Mouse (Mus musculus): Measurements from ENCODE around the gene Fbxo47.

Gene Fbxo47

DNA sequence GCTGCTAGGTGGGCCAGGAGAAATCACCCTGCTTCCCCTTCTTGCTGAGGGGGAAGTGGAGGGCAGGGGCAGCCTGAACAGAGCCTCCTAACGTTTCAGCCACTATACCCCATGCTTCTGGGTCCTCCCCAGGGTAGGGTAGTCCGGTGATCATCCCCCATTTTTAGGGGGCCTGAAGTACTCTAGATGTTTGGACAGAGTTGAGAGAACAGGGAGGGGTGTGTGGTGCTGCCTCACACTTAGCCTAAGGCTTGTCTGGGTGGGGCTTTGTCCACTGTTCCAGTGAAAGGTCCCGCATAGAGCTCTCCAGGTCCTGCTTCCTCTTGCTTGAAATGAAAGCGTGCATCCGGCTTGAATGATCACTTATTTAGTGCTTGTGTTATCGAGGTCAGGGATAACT is 53.5 kb downstream of the Fbxo47 start:
- no peak for DNase-seq (ENCODE audit: low read depth)

DNA sequence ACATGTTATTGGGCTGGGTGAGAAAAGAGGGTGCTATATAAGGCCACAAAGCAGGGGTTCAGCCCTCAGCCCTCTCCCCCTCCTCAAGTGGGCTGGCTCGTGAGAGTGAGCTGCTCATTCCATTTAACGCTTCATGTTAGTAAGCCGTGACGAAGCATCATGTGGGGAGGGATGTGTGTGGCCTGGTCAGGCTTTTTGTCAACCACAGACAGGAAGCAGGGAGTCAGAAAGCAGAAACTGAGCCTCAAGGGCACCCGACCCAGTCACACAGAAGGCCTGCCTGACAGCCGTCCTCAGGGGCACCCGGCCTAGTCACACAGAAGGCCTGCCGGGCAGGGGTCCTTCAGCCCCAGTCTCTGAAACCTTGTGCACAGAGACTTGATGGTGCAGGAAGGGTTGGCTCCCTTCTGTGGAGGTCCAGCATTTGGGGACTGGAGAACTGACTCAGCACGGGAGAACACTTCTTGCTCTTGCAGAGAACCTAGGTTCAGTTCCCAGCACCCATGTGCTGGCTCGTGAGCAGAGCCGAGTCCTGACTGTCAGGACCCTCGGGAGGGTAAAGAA is 54.0 kb downstream of the Fbxo47 start:
- DNase-seq (ENCODE audit: low read depth): no peak

DNA sequence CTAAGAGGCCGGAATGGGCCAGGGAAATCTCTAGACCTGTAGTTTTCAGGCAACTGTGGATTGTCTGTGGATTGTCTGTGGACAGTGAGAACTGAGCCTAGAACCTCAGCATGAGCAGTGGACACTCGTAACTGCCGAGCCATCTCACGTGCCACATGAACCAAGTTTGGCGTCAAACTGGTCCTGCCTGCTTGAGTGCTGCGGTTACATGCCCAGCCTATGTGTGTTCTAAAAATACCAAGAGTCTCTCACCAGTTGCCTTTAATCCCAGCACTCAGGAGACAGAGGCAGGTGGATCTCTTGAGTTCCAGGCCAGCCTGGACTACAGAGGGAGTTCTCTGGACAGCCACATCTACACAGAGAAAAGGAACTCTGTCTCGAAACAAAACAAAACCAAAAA is 54.6 kb downstream of the Fbxo47 start:
- DNase-seq (ENCODE audit: low read depth): no peak

DNA sequence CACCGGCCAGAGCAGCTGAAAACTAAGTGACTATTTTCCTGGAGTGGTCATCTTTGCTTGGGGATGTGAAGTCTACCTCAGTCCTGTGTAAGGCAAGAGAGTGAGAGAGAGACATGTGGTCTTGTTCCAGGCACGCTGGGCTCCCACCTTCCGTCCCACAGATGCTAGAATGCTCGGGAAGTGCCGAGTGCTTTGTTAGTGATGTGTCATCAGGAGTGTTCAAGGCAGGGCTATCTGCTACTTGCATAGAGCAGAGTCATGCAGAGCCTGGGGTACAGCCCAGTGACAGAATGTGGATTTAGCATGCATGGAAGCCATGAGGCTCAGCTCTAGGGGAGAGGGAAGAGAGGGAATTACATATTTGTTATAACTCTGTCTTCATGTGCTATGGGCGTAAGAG is 56.3 kb downstream of the Fbxo47 start:
- DNase-seq (ENCODE audit: low read depth): no peak

DNA sequence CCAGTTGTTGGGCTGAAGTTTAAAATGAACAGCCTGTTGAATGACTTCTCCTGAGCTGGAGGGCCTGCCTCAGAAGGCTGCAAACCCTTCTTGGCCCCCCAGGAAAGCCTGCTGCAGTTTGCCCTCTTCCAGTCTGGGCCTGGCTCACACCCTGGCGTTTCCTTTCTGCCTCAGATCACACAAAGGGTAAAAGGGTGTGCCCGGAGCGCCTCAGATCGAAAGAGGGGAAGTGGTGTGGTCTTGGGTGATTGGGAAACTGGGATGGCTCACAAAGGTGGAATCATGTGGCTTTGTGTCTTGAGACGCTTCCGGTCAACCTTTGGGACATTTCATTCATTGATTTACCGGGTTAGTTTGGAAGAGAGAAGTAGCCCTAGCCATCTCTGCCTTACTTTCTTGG is 57.5 kb downstream of the Fbxo47 start:
- DNase-seq (ENCODE audit: low read depth): no peak

DNA sequence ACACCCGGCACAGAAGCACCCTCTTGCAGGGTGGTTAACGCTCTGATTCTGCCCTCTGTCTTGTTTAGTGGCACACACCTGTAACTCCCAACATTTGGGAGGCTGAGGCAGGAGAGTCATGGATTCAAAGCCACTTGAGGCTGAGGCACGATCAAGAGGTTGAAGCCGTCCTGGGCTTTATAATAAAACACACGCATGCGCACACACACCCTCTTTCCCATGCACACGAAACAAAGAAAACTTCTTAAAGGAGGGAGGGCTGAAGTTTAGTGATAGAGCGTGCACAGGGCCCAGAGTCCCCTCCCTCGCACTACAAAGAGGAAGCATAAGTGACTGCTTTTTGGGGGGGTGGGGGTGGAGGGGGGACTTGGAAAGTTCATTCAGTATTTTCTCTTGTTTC is 58.0 kb downstream of the Fbxo47 start:
- no peak for DNase-seq (ENCODE audit: low read depth)

DNA sequence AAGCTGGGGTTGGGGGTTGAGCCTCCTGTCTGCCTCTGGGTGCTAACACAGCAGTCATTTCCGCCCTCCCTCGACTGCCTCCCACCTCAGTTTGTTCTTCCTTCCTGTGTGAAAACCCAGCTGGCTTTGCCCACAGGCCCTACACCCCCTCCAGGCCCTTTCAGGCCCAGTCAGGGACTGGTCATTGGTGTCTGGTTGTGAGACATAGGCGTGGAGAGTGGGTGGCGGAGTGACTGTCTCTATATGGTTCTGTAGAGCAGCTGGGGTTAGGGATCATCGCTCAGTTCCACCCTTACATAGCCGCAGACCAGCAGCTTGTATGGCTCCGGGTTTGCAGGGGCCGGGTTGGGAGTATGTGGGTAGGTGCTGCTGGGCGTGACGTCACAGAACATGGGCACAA is 58.7 kb downstream of the Fbxo47 start:
- DNase-seq (ENCODE audit: low read depth): no peak

DNA sequence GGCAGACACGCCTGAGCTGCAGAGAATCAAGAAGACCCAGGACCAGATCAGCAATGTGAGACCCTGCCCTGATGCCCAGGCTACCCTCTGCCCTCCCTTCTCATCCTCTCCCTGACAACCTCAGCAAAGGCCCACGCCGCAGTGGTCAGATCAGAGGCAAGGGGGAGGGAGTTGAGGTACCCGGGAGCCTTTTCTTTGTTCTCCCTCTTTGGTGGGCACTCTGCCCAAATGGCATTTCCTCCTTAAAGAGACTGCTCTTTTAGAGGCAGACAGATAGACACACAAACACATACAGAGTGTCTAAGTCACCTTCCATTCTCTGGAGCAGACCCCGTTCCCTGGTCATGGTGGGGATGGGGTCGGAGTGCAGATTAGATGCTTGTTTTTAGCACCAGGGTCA is 59.1 kb downstream of the Fbxo47 start:
- no peak for DNase-seq (ENCODE audit: low read depth)

DNA sequence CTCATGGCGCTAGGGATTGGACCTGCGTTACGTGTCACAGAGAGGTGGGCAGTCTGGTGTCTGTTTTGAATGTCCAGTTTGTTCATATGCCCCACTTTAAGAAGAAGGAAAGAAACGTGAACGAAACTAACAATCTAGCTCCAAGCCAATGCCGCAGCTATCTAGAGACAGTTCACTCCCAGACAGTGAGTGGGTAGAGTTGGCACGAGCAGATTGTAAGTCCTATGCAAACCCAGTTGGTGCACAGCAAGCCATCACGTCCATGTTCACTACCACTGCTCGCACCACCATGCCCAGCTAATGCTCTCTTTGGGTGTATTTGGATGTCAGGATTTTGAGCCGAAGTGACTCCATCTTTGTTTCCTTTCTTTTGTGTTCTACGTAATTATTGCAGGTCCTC is 59.8 kb downstream of the Fbxo47 start:
- no peak for DNase-seq (ENCODE audit: low read depth)

DNA sequence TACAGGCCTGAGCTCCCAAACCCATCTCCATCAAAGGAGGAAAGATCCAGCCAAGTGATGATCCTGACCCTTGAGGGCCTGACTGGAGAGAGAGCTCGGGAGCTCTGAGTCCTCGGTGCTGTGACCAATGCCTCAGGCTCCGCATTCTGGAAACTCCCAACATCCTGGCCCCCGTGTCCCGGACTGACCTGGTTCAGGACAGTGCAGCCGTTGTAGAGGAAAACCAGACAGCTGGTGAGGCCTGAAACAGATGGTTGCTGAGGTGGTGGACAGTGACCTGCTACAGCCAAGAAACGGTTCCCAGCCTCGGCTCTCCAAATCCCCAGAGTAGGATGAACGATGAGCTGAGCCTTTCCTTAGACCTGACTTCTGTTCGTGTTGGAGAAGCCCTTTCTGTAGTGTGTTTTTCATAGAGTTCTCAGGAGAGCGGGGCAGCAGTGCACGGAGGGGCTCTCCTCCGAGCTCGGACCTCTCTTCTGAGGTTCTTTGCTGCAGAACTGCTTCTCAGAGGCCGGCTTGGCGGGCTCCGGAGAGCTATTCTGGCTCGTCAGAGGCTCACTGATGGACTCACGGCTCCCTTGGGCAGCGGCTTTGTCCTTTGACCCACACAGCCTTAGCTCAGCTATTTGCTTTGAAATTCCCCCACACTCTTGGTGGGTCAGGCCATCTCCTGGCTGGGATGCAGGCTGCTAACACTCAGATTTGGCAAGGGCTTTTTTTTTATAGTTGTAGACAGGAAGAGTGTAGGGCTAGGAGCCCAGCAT is 60.9 kb downstream of the Fbxo47 start:
- DNase-seq (ENCODE audit: low read depth): no peak

DNA sequence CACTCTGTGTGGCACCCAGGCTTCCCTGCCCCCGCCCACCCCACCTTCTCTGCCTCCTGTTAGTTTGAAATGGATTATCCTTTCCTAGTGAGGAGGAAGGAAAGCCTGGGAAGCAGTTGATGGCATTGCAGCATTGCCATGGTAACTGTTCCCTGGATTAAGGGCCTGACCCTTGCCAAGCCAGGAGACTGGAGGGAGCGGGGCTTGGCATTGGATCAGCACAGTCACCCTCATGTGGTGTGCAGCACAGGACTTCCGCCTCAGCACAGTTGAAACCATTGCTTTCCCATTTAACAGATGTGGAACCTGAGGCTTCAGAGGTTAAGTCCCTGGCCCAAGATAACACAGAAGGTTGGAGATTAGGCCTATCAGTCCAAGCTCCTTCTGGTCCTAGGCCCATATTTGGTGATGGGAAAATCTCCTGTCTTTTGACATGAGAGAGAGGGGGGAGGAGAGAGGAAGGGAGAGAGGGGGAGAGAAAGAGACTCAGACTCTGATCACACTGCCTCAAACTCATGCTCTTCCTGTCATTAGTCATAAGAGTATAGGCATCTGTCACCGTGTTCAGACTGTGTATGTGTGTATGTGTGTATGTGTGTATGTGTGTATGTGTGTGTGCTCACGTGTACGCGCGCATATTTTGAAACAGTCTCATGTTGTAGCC is 62.4 kb downstream of the Fbxo47 start:
- DNase-seq (ENCODE audit: low read depth): no peak

DNA sequence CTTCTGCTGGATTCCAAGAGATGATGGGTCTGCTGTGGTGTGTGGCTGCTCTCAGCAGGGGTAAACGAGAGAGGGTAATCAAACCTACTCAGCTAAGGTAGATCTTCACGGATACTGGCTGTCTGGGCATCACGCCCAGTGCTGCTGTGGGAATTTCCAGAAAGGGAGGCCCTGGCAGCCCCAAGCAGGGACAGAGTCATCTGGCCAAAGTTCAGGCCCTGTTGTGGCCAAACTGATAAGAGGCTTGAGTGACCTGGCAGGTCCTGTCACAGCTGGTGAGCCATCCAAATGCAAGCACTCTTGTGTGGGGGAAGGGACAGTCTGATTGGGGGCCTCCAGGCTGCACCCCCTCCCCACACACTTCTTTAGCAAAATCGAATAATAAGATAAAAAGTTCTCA is 63.1 kb downstream of the Fbxo47 start:
- DNase-seq (ENCODE audit: low read depth): no peak

DNA sequence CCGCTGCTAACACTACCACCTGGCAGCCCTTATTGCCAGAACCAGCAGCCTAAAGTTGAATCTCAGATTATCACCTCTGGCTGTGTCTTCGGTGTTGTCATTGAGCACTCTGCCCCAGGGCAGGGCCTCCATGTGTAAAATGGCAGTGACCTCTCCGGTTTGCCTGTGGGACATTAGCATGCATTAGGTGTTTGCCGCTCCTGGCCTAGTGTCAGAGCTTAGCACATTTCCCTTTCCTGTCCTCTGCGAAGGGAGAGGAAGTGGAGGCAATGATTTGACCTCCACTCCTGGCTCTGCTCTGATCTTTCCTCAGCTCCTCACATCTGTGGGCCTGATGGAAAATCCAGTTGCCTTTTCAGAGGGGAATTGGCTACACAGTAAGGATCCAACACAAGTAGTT is 64.0 kb downstream of the Fbxo47 start:
- DNase-seq (ENCODE audit: low read depth): no peak

DNA sequence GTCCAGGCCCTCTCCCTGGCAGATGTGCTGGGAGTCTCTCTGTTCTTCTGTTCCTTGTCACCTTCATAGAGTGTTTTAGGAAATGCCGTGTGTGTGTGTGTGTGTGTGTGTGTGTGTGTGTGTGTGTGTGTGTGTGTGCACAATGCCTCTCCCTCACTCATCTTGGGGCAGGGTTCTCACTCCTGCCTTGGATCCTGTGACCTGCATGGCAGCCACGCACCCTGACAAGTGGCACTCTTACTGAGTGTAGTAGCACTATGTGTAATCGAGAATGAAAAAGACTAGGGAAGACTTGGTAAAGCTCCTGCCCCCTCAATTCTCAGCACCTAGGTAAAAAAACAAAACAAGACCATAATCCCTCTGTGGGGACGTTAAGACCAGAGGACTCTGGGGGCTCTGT is 64.9 kb downstream of the Fbxo47 start:
- no peak for DNase-seq (ENCODE audit: low read depth)

DNA sequence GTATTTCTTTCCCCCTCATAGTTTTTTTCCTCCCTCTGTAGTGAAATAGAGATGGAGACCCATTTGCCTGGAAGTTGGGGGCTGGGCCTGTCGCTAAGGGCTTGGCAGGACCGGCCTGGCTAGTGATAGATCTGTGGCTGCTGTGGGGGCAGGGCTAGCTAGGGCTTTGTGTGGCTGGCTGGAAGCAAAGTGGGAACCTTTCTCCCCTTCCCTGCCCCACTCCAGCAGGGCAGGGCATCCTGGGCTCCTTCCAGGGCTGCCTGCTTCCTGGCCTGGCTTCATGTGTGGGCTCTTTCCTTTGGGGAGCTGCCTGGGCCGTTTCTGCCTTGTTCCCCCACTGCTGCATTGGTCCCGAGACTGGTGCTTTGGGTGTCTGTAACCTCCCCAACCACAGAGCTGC is 65.4 kb downstream of the Fbxo47 start:
- no peak for DNase-seq (ENCODE audit: low read depth)

DNA sequence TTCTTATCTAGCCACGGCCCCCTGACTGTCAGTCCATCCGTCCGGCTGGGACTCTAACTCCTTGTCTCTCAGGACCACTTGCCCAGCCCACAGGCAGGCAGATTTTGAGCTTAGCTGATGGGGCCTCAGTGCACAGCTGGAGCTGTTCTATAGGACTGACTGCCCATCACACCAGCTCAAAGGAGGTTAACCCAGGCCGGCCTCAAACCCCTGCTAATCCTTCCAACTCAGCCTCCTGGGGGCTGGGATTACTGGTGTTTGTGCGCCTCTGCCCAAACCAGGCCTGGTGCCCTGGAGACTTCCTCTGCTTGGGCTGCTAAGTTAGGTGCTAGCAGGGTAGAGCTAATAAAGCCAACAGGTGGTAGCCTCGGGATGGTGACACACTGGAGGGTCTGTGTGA is 66.0 kb downstream of the Fbxo47 start:
- DNase-seq (ENCODE audit: low read depth): no peak

DNA sequence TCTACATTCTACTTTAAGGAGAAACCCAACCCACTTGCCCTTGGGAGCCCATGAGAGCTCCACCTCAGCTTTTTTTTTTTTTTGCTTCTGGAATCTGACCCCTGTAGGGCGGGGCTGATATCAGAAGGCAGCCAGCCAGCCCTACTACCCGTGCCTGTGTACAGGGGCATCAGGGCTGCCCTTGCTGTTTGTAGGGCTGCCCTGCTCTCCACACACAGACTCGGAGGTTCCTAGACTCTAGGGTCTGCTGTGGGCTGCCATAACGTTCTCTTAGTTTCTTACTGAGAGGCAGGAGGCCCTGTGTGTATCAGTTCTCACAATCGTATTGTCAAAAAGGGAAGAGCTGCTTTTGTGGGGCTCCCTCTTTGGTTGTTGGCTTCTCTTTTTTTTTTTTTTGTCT is 66.6 kb downstream of the Fbxo47 start:
- no peak for DNase-seq (ENCODE audit: low read depth)

DNA sequence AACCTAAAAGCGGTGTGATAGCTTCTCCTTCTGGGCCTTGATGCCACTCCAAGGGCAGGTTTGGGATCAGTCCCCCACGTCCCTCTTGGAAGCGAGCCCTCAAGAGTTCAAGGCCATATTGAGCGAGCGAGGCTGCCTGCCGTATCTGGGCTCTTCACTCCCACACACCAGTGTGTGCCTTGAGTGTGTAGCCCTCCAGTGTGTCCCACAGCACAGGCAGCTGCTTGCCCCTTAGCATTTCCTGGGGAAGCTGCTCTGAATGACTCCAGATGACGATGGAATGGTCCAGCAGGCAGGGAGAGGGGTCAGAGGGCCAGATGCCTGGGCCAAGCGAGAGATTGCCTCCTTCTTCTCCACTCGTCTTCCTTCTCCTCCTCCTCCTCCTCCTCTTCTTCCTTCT is 67.0 kb downstream of the Fbxo47 start:
- DNase-seq (ENCODE audit: low read depth): no peak

DNA sequence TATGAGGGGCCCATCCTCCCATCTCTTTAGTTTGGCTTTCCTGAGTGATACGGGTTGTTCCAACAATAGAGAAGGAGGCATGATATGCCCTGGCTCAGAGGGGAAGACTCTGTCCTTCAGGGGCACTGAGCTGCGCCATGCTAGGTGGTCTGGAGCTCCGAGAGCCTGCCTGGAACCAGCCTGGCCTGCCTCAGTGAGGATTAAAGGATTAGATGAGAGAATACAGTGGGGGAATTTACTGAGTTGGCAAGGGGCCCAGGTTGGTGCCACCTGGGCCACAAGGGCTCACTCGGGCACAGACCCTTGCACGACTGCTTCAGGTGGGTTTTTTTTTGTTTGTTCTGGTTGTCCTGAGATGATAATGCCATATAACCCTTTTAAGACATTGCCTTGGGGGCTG is 67.8 kb downstream of the Fbxo47 start:
- no peak for DNase-seq (ENCODE audit: low read depth)

DNA sequence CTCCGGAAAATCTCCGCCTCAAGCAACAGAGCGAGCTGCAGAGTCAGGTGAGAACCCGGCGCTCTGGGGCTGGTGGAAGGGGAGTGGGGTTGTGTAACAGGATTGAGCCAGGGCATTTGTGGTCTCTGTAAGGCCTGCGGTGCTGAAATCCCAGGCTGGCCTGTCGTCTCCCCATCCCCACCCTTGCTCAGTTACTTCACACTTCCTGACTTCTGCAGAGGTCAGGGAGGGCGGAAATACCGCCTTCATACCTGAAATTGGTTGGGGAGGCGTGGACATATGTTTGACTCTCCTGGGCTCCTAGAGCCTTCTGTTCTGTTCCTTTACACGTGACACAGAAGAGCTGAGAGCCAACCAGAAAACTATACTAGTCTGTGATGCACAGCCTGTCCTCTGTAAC is 68.2 kb downstream of the Fbxo47 start:
- no peak for DNase-seq (ENCODE audit: low read depth)

DNA sequence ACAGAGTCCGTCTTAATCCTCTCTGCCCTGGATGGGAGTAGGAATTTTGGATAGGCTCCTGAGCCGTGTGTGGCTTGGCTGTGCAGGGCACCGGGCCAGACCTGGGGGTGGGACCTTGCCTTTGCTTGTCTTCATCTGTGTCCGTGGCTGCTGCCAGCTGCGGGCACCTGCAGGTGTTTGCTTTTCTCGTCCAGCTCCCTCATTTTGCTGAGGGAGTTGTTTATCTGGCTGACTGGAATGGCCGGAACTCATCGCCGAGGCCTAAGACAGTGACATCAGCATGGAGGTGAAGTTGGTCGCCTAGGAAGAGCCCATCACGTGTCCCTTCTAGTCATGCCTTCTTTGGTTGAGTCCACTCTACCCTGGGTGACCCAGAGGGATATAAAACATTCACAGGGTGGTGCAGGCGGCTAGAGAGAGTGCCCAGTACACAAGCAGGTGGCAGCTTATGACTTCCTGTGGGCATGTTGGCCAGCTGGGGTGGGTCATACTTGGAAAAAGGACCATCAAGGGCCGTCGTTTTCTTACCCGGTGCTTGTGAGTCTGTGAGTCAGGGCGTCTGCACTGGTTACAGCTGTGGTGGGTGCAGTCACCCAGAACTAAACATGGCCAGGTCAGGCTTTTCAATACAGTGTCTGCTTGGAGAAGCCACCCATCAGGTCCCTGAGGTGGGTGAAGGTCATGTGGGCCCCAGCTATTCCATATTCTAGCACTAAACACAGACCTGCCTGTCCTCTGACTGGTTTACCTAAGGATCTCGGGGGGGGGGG is 70.0 kb downstream of the Fbxo47 start:
- no peak for DNase-seq (ENCODE audit: low read depth)

DNA sequence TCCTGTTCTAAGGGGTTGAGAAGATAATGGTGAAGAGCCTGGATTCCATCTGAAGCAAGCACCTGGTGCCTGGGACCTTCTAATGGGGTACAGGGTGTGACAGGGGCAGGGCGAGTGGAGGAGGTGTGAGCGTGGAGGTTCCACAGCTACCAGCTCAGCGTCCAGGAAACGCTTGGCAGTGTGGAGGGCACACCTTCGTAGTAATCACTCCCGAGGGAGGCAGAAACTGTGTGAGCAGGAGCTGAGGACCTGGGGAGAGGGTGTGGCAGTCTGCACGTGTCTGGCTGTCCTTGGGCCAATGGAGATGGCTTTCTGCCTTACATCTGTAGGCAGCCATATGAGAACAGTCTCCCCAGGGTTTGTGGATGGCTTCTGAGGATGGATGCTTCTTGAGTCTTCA is 70.9 kb downstream of the Fbxo47 start:
- DNase-seq (ENCODE audit: low read depth): no peak

DNA sequence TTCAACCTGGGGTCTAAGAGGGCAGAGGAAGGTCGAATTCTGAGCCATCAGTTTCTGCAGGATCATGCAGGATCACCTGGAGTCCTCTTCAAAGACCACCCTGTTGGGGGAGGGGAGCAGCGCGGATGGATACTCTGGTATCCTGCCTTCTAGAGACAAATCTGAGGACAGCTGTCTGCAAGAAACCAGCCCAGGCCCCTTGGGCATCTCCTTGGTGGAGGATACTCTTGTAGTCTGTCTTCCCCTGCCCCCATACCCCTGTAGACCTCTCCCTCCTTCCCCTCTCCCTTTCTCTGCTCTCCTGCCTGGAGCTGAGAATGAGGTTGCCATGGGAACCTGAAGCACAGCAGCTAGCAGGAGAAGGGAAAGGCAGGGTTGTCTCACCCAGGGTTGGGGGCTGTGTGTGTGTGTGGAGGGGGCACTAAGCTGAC is 71.4 kb downstream of the Fbxo47 start:
- no peak for DNase-seq (ENCODE audit: low read depth)
